Mouse (Mus musculus): ENCODE data around the gene Tlx1.

Tlx1 gene

DNA sequence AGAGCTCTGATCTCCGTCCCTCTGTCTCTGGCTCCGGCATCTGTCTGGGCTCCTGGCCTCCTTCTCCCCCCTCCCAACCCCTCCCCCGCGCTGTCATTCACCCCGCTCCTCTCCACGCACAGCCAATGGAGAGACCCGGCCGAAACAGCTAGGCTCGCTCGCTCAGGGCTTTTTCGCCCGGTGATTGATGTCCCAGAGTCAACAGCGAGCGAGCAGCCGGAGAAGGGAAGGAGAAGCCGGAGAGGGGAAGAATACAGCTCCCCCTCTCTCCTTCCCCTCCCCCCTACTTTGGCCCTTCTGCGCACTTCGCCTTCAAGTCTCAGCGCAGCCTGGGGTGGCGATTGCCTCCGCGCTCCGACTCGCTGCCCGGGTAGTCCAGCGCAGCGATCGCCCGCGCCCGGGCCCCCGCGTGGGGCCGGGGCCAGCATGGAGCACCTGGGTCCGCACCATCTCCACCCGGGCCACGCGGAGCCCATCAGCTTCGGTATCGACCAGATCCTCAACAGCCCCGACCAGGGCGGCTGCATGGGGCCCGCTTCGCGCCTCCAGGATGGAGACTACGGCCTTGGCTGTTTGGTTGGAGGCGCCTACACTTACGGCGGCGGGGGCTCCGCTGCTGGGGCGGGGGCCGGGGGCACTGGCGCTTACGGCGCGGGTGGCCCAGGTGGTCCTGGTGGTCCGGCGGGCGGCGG, at the start of gene Tlx1:
Gene Tlx1 (plus strand): TSS at position 191 of the 692 bp plus-strand sequence.
- TF ChIP-seq CTCF (conservative IDR thresholded peaks at IDR 0.05; ENCODE audit: low read length) (no peak), NANOG (IDR thresholded peaks at IDR 0.05; ENCODE audit: borderline replicate concordance, low read length) (no peak), POU5F1 (IDR thresholded peaks at IDR 0.05; ENCODE audit: borderline replicate concordance, low read length) (no peak)
- no peaks in the 10 kb centered on the region for H3K36me3 ChIP-seq (ENCODE audit: insufficient read depth, low read length)
- peaks cover 96% of the 10 kb centered on the region for H3K27me3 ChIP-seq (ENCODE audit: insufficient read depth, low read length)
- no peaks in the 10 kb centered on the region for H3K9me3 ChIP-seq (ENCODE audit: low read length)
- peaks cover 51% of the 10 kb centered on the region for H3K4me1 ChIP-seq (replicated peaks; ENCODE audit: low read depth, low read length)
- H3K4me3 ChIP-seq (replicated peaks; ENCODE audit: low read length) = peak within 1 kb of the TSS; percentile 70

DNA sequence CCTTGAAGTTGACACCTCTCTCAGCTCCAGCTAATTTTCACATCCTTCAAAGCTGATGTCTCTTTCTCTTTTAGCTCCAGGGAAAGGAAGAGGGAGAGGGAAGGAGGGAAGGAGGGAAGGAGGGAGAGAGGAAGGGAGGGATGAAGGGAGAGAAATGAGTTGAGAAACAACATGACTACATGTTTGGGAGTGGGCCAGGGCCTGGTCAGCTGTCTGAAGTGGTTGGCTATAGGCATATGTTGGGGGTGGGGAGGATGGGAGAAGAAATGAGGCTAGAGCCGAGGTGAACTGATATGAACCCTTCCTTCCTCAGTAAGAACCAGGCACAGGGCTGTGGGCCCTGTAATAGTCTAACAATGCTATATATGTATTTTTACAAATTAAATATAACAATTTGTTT, 44.9 kb upstream of the Tlx1 start:
- Histone ChIP-seq H3K36me3 (ENCODE audit: insufficient read depth, low read length) (no peaks in the 10 kb centered on the region), H3K9me3 (ENCODE audit: low read length) (no peaks in the 10 kb centered on the region), H3K4me1 (replicated peaks; ENCODE audit: low read depth, low read length) (peaks cover 64% of the 10 kb centered on the region), H3K27me3 (ENCODE audit: insufficient read depth, low read length) (peaks cover 39% of the 10 kb centered on the region), H3K4me3 (replicated peaks; ENCODE audit: low read length) (no peak overlapping the region)
- TF ChIP-seq NANOG (IDR thresholded peaks at IDR 0.05; ENCODE audit: borderline replicate concordance, low read length) = no peak
- no peak for TF ChIP-seq POU5F1 (IDR thresholded peaks at IDR 0.05; ENCODE audit: borderline replicate concordance, low read length)
- TF ChIP-seq CTCF (conservative IDR thresholded peaks at IDR 0.05; ENCODE audit: low read length) = no peak

DNA sequence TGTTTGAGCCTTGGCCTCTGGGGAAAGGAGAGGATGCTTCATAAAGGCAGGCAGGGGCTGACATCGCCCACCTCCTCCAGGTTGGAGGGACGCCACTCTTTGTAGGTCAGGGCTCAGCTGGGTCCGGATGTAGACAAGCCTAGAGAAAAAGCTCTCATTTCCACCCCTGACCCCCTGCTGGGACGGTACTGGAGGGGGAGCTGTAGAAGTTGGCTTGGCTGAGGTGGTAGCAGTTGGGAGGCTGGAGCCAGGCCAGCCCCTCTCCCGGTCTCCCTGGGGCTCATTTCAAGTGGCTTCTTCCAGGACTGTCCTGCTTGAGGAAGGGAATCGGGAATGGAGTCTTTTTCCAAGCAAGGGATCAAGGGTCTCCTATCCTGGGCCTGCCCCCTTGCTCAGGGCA, 43.8 kb upstream of the Tlx1 start:
- Histone ChIP-seq H3K36me3 (ENCODE audit: insufficient read depth, low read length) (no peaks in the 10 kb centered on the region), H3K27me3 (ENCODE audit: insufficient read depth, low read length) (peaks cover 34% of the 10 kb centered on the region), H3K4me3 (replicated peaks; ENCODE audit: low read length) (peak overlapping the region; percentile 17; the same call in 1 of the 2 replicates), H3K9me3 (ENCODE audit: low read length) (no peaks in the 10 kb centered on the region), H3K4me1 (replicated peaks; ENCODE audit: low read depth, low read length) (peaks cover 69% of the 10 kb centered on the region)
- TF ChIP-seq POU5F1 (IDR thresholded peaks at IDR 0.05; ENCODE audit: borderline replicate concordance, low read length) = no peak
- no peak for TF ChIP-seq NANOG (IDR thresholded peaks at IDR 0.05; ENCODE audit: borderline replicate concordance, low read length)
- TF ChIP-seq CTCF (conservative IDR thresholded peaks at IDR 0.05; ENCODE audit: low read length) = no peak

DNA sequence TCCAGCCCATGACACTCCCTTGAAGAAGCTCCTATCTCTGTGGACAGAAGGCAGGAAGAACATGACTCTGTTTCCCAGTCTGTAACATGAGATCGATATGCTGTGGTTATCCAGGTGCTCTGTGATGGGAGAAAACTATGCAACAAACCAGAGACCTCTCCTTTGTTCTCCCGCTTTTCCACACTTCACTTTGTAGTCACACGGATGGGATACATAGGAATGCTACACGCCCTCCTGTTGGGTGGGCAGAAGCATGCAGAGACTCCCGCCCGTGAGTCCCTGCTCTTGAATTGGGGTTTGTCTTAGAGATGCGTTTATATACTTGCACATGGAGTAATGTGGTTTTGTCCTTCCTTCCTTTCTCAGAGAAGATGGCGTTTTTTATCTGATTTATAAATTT, 39.8 kb upstream of the Tlx1 start:
- H3K36me3 ChIP-seq (ENCODE audit: insufficient read depth, low read length) = no peaks in the 10 kb centered on the region
- TF ChIP-seq NANOG (IDR thresholded peaks at IDR 0.05; ENCODE audit: borderline replicate concordance, low read length) (no peak), CTCF (conservative IDR thresholded peaks at IDR 0.05; ENCODE audit: low read length) (no peak), POU5F1 (IDR thresholded peaks at IDR 0.05; ENCODE audit: borderline replicate concordance, low read length) (no peak)
- H3K27me3 ChIP-seq (ENCODE audit: insufficient read depth, low read length) = 0 out of 2 replicates have a peak, but pooled peaks cover 5% of the 10 kb centered on the region
- H3K4me3 ChIP-seq (replicated peaks; ENCODE audit: low read length) = no peak overlapping the region
- no peaks in the 10 kb centered on the region for H3K9me3 ChIP-seq (ENCODE audit: low read length)
- peaks cover 67% of the 10 kb centered on the region for H3K4me1 ChIP-seq (replicated peaks; ENCODE audit: low read depth, low read length)

DNA sequence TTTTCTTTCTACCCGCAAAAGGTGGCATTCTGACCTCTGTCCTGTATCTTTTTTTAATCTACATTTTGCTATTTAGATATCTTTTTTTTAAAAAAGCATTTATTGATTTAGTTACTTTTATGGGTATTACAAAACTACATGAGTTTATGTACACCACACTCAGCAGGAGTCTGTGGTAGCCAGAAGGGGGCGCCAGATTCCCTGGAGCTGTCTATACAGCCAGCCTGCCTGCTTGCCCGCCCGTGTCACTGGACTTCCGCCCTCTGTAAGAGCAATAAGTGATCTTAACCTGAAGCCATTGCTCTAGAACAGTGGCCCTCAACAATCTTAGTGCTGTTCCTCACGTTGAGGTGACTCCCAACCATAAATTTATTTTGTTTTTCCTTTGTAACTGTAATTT, 38.0 kb upstream of the Tlx1 start:
- TF ChIP-seq CTCF (conservative IDR thresholded peaks at IDR 0.05; ENCODE audit: low read length) = peak; percentile 77
- TF ChIP-seq POU5F1 (IDR thresholded peaks at IDR 0.05; ENCODE audit: borderline replicate concordance, low read length) = no peak
- Histone ChIP-seq H3K4me3 (replicated peaks; ENCODE audit: low read length) (no peak overlapping the region), H3K36me3 (ENCODE audit: insufficient read depth, low read length) (no peaks in the 10 kb centered on the region), H3K4me1 (replicated peaks; ENCODE audit: low read depth, low read length) (peaks cover 53% of the 10 kb centered on the region), H3K27me3 (ENCODE audit: insufficient read depth, low read length) (0 out of 2 replicates have a peak, but pooled peaks cover 5% of the 10 kb centered on the region), H3K9me3 (ENCODE audit: low read length) (no peaks in the 10 kb centered on the region)

DNA sequence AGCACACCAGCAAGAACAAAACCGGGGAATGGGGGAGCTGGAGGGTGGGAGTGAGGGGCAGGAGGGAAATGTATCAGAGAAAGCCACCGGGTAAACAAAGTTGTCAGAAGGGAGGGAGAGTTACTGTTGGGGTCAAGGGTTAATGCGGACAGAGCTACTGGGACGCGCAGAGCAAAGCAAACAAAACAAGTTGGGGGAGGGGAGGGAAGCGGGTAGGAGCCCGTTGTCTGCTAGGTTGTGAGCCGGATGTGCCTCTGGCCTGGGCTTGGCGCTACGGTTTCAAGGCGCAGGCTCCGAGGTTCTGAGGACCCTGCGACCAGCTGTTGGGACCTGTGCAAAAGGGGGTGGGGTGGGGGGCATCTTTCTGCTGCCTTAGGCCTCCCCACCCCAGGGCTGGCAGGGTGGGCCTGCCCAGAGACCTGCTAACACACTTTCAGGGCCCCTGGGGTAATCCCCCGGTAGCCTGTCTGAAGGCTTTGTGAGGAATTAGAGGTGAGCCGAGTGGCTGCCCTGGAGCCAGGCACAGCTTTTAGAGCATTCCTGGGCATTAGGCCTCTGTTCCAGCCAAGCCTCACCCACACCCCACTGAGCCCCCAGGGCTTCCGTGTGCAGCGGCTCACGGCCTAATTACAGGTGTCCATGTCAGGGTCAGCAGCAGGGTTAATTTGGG, 36.6 kb upstream of the Tlx1 start:
- TF ChIP-seq POU5F1 (IDR thresholded peaks at IDR 0.05; ENCODE audit: borderline replicate concordance, low read length) (no peak), CTCF (conservative IDR thresholded peaks at IDR 0.05; ENCODE audit: low read length) (no peak), NANOG (IDR thresholded peaks at IDR 0.05; ENCODE audit: borderline replicate concordance, low read length) (no peak)
- peaks cover 53% of the 10 kb centered on the region for H3K4me1 ChIP-seq (replicated peaks; ENCODE audit: low read depth, low read length)
- no peaks in the 10 kb centered on the region for H3K36me3 ChIP-seq (ENCODE audit: insufficient read depth, low read length)
- H3K9me3 ChIP-seq (ENCODE audit: low read length) = no peaks in the 10 kb centered on the region
- peaks cover 12% of the 10 kb centered on the region for H3K27me3 ChIP-seq (ENCODE audit: insufficient read depth, low read length)
- H3K4me3 ChIP-seq (replicated peaks; ENCODE audit: low read length) = peak overlapping the region; percentile 66

DNA sequence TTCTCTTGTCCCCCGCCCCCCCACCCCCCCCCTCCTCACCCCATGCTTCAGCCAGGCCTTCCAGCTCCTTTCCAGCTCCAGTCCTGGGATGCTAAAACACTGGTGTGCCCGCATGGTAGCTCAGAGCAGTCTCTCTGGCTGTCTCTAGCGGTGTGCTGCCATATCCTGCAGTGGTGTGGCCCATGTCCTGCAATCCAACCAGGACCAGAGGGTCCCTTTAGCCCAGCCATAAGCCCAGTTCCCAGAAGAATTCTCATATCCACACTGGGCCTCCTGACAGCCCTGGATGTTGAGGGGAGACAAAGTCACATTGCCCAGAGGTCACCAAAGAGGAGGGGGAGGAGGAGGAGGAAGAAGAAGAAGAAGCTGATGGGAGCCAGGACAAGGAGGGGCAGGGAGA, 35.7 kb upstream of the Tlx1 start:
- peaks cover 45% of the 10 kb centered on the region for H3K4me1 ChIP-seq (replicated peaks; ENCODE audit: low read depth, low read length)
- H3K9me3 ChIP-seq (ENCODE audit: low read length) = no peaks in the 10 kb centered on the region
- TF ChIP-seq CTCF (conservative IDR thresholded peaks at IDR 0.05; ENCODE audit: low read length) = no peak
- TF ChIP-seq NANOG (IDR thresholded peaks at IDR 0.05; ENCODE audit: borderline replicate concordance, low read length) = no peak
- no peak for TF ChIP-seq POU5F1 (IDR thresholded peaks at IDR 0.05; ENCODE audit: borderline replicate concordance, low read length)
- no peak overlapping the region for H3K4me3 ChIP-seq (replicated peaks; ENCODE audit: low read length)
- no peaks in the 10 kb centered on the region for H3K36me3 ChIP-seq (ENCODE audit: insufficient read depth, low read length)
- peaks cover 19% of the 10 kb centered on the region for H3K27me3 ChIP-seq (ENCODE audit: insufficient read depth, low read length)

DNA sequence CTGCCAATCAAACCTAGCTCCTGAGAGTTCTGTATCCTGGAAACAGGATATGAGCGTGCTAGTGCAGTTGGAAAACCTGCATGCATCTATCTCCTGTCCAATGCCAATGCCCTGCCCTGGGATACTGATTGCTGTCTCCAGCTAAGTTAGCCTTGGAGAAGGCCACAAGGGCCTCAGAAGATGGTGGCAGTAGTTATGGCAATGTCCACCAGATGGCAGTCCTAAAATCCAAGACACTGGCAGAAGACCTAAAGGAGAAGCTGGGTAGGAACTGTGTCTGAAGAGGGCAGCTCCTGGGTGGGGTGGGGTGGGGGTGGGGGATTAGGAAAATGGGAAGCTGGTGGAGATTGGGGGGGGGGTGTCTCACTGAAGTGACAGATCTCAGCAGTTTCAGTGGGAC, 33.7 kb upstream of the Tlx1 start:
- Histone ChIP-seq H3K4me1 (replicated peaks; ENCODE audit: low read depth, low read length) (peaks cover 32% of the 10 kb centered on the region), H3K4me3 (replicated peaks; ENCODE audit: low read length) (no peak overlapping the region), H3K9me3 (ENCODE audit: low read length) (no peaks in the 10 kb centered on the region), H3K36me3 (ENCODE audit: insufficient read depth, low read length) (no peaks in the 10 kb centered on the region), H3K27me3 (ENCODE audit: insufficient read depth, low read length) (peaks cover 37% of the 10 kb centered on the region)
- TF ChIP-seq NANOG (IDR thresholded peaks at IDR 0.05; ENCODE audit: borderline replicate concordance, low read length) = no peak
- peak; percentile 24; the same call in 1 of the 2 replicates for TF ChIP-seq CTCF (conservative IDR thresholded peaks at IDR 0.05; ENCODE audit: low read length)
